Mouse (Mus musculus) liver, adult 2 months (tissue): ENCODE measurements around the gene Samd14.

Experiments used
- CTCF ChIP-seq: fragments of 200-500 bp; IDR thresholded peaks from 2 replicates; pipeline ENCODE4 v1.5.1; 2011; ENCODE audit warnings: low read depth, low read length, control low read depth
- POLR2A ChIP-seq: fragments of 200-500 bp; IDR thresholded peaks from 2 replicates; pipeline ENCODE4 v1.6.1; 2011; ENCODE audit warnings: low read length, control low read depth; ENCODE audit not compliant: insufficient read depth; ENCODE audit errors: extremely low read depth

DNA sequence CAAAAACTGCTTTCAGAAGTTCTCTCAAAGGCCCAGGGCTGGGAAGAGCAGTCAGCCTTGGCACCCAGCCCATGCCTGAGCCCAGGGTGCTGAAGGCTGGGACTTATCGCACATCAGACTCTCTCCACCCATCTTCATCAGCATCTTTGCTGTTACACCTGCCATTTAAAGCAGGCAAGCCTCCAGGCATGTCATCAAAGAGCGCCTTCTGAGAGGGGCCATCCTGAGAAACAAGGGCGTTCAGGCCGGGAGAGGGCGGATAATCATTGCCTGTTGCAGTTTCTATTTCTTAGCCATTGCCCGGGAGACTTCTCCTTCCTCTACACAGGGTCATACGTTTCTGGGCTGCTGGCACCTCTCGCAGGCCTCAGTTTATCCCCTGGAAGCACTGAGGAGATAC is 21.8 kb upstream of the Samd14 start:
- no peak for TF ChIP-seq CTCF
- TF ChIP-seq POLR2A = no peak
